Mouse (Mus musculus) lung, adult 10 weeks (tissue): ENCODE measurements around the gene 5730480H06Rik. TPM values are rescaled to one million over a fixed set of nuclear protein-coding genes. Genes with fewer than 3 reads are reported as not detected.

Experiments
- polyA plus RNA-seq: library from polyadenylated mRNA; stranded (reverse); fragments of 350-450 nt; fragmentation: Illumina TruSeq; extraction: RNeasy Lipid Tissue Mini Kit (QIAGEN cat#74804); gene quantifications from one replicate; pipeline ENCODE4 v1.2.3, GENCODE M21; 2014; ENCODE audit warnings: low read depth, low replicate concordance; ENCODE audit not compliant: insufficient read depth

5730480H06Rik gene
- polyA plus RNA-seq, result 10.0 TPM

GRCm38 (mm10) chr5:48327652-48328051 lies at the start of gene 5730480H06Rik:
Gene 5730480H06Rik, plus strand, starts transcription at chr5:48327952.

